Mouse (Mus musculus) liver, postnatal 0 days (tissue): ENCODE data around the gene Cfap99. TPM values are rescaled to one million over a fixed set of nuclear protein-coding genes. Genes with fewer than 3 reads are reported as not detected.

Experiments used
- ATAC-seq: fragments of 200-750 bp; cut with Nextera tagmentation; 2 replicates; pipeline ENCODE4 v1.8.0; 2017; ENCODE audit warnings: mild to moderate bottlenecking, moderate library complexity
- DNase-seq: peaks from one replicate; pipeline ENCODE4 v3.0.0-alpha.2; 2016
- H3K27ac ChIP-seq: fragments of 300-500 bp; sonication (generic); 2 replicates; pipeline ENCODE4 v1.5.1; 2014; ENCODE audit warnings: antibody characterized with exemption, moderate library complexity, mild to moderate bottlenecking, low read depth
- H3K27me3 ChIP-seq: fragments of 300-500 bp; sonication (generic); 2 replicates; pipeline ENCODE4 v1.6.1; 2014; ENCODE audit warnings: low read length, control low read depth, mixed read lengths; ENCODE audit not compliant: insufficient read depth
- H3K36me3 ChIP-seq: fragments of 300-500 bp; sonication (generic); replicated peaks from 2 replicates; pipeline ENCODE4 v1.6.1; 2014; ENCODE audit warnings: mild to moderate bottlenecking, control low read depth, low read length, moderate library complexity, mixed read lengths; ENCODE audit not compliant: insufficient read depth
- H3K4me1 ChIP-seq: fragments of 300-500 bp; sonication (generic); 2 replicates; pipeline ENCODE4 v1.6.1; 2014; ENCODE audit warnings: antibody characterized with exemption, mild to moderate bottlenecking, control low read depth; ENCODE audit not compliant: insufficient read depth
- H3K4me2 ChIP-seq: fragments of 300-500 bp; sonication (generic); 2 replicates; pipeline ENCODE4 v1.6.1; 2014; ENCODE audit warnings: low read depth, mild to moderate bottlenecking, low read length, moderate library complexity, mixed read lengths
- H3K4me3 ChIP-seq: fragments of 300-500 bp; sonication (generic); 2 replicates; pipeline ENCODE4 v1.5.1; 2014; ENCODE audit warnings: low read depth, low read length
- H3K9ac ChIP-seq: fragments of 300-500 bp; sonication (generic); replicated peaks from 2 replicates; pipeline ENCODE4 v1.6.1; 2014; ENCODE audit warnings: mild to moderate bottlenecking, moderate library complexity
- H3K9me3 ChIP-seq: fragments of 300-500 bp; sonication (generic); 2 replicates; pipeline ENCODE4 v1.6.1; 2016; ENCODE audit warnings: mild to moderate bottlenecking, control low read depth, low read length, mixed read lengths
- CTCF ChIP-seq: sonication (generic); IDR thresholded peaks from 2 replicates; pipeline ENCODE4 v1.5.1; 2016; ENCODE audit warnings: antibody characterized with exemption, low read depth
- EP300 ChIP-seq: IDR thresholded peaks from 2 replicates; pipeline ENCODE4 v1.6.1; 2016; ENCODE audit warnings: antibody characterized with exemption, low read depth, mild to moderate bottlenecking
- WGBS: fragments of 180-500 bp; shearing (Covaris S2); extraction: QIAGEN DNeasy Blood & Tissue Kit; methylation state at CpG from one replicate; pipeline ENCODE4 v1.1.7; 2014; ENCODE audit not compliant: insufficient replicate concordance; 5-methylcytosine and 5-hydroxymethylcytosine counted together
- polyA plus RNA-seq: library from polyadenylated mRNA; unstranded; fragments of >200 nt; fragmentation: Nextera tagmentation; extraction: Ambion mirVana; gene quantifications from 2 replicates; pipeline ENCODE4 v1.2.1, GENCODE M21; 2015

Gene Cfap99
- not detected in 2 replicates for polyA plus RNA-seq

- no peak within 1 kb of the TSS for H3K27ac ChIP-seq
- H3K4me1 ChIP-seq: peaks cover 6% of the 10 kb centered on the region
- no peaks in the 10 kb centered on the region for H3K9me3 ChIP-seq
- ATAC-seq (0 out of 2 replicates have a peak, but pooled peaks have one; percentile 35), DNase-seq (peak; percentile 40)
- WGBS: under 1% methylated on average over 62 of the region's 83 CpGs
- peak within 1 kb of the TSS; percentile 71 for H3K4me2 ChIP-seq
- TF ChIP-seq CTCF (no peak), EP300 (no peak)
- H3K27me3 ChIP-seq: peaks cover 45% of the 10 kb centered on the region
- no peaks in the 10 kb centered on the region for H3K36me3 ChIP-seq
- H3K4me3 ChIP-seq: peak within 1 kb of the TSS; percentile 42
- no peak within 1 kb of the TSS for H3K9ac ChIP-seq
Observed at GRCm38 (mm10) chr5:34288154-34288716, at the start of gene Cfap99, which contains the start of gene Zfyve28. Gene Cfap99, plus strand, starts transcription at chr5:34288600. Gene Zfyve28, minus strand, starts transcription at chr5:34288449.

GRCm38 (mm10) chr5:34242224-34242963 is 46.0 kb upstream of the Cfap99 start:
- Histone ChIP-seq H3K9ac (no peak overlapping the region), H3K4me3 (no peak overlapping the region), H3K4me2 (no peak overlapping the region), H3K27ac (0 out of 2 replicates have a peak overlapping the region, but pooled peaks have one; percentile 29), H3K27me3 (no peaks in the 10 kb centered on the region), H3K9me3 (no peaks in the 10 kb centered on the region), H3K36me3 (no peaks in the 10 kb centered on the region), H3K4me1 (peaks cover 7% of the 10 kb centered on the region; the same call in 1 of the 2 replicates)
- WGBS: 10% methylated on average over 15 of the region's 15 CpGs
- DNase-seq (peak; percentile 36), ATAC-seq (peak; percentile 72)
- TF ChIP-seq EP300 (no peak), CTCF (no peak)

GRCm38 (mm10) chr5:34243062-34243461 is 45.3 kb upstream of the Cfap99 start:
- H3K36me3 ChIP-seq: no peaks in the 10 kb centered on the region
- peaks cover 7% of the 10 kb centered on the region; the same call in 1 of the 2 replicates for H3K4me1 ChIP-seq
- 75% methylated on average over 5 of the region's 5 CpGs for WGBS
- no peak for ATAC-seq
- H3K27me3 ChIP-seq: no peaks in the 10 kb centered on the region
- no peak overlapping the region for H3K27ac ChIP-seq
- TF ChIP-seq CTCF (no peak), EP300 (no peak)
- DNase-seq: no peak
- H3K9me3 ChIP-seq: no peaks in the 10 kb centered on the region
- H3K9ac ChIP-seq: no peak overlapping the region
- no peak overlapping the region for H3K4me2 ChIP-seq
- no peak overlapping the region for H3K4me3 ChIP-seq

DNA sequence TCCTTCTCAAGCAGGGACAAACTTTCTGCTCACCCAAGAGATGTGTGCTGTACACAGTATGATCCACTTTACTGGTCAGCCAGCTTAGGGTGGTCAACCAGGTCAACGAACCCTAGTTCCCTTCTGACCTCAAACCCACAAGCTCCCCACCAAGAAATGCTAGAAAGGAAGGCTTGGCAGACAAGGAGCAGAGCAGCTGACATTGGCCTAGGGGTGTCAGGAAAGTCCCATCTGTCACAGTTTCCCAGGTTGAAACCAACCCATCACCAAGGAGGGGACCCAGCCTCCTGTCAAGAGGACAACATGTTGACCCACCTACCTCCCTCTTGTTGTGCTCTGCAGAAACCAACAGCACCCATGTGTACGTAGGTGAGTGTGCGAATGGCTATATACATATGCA is 42.0 kb upstream of the Cfap99 start:
- no peak overlapping the region for H3K4me2 ChIP-seq
- DNase-seq (no peak), ATAC-seq (no peak)
- H3K36me3 ChIP-seq: no peaks in the 10 kb centered on the region
- no peak overlapping the region for H3K27ac ChIP-seq
- no peaks in the 10 kb centered on the region for H3K9me3 ChIP-seq
- TF ChIP-seq CTCF (no peak), EP300 (no peak)
- H3K4me3 ChIP-seq: no peak overlapping the region
- H3K9ac ChIP-seq: no peak overlapping the region
- WGBS: 82% methylated on average over 3 of the region's 3 CpGs
- peaks cover 7% of the 10 kb centered on the region; the same call in 1 of the 2 replicates for H3K4me1 ChIP-seq
- no peaks in the 10 kb centered on the region for H3K27me3 ChIP-seq

GRCm38 (mm10) chr5:34249132-34249531 is 39.3 kb upstream of the Cfap99 start:
- H3K36me3 ChIP-seq: no peaks in the 10 kb centered on the region
- DNase-seq: no peak
- H3K27ac ChIP-seq: no peak overlapping the region
- TF ChIP-seq EP300 (no peak), CTCF (no peak)
- H3K27me3 ChIP-seq: no peaks in the 10 kb centered on the region
- no peak overlapping the region for H3K9ac ChIP-seq
- ATAC-seq: no peak
- 46% methylated on average over 4 of the region's 4 CpGs for WGBS
- no peak overlapping the region for H3K4me2 ChIP-seq
- H3K4me3 ChIP-seq: no peak overlapping the region
- H3K9me3 ChIP-seq: no peaks in the 10 kb centered on the region
- no peaks in the 10 kb centered on the region for H3K4me1 ChIP-seq

DNA sequence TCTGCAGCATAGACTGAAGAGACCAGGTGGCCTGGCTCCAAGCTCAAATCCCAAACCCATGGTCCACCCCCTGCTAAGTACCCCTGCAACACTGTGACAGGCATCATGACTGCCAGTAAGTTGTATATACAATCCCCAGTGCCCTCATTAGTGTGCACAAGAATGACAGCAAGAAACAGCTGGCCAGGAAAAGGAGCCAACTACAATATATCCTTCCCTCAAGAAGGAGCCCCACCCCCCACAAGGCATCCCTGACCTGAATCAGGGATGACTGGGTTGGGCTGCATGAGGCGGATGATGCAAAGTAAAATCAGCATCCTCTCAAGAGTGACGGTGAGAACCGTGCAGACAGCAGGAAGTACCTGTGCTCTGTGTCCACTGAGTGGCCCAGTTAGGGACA is 38.3 kb upstream of the Cfap99 start:
- Histone ChIP-seq H3K9me3 (no peaks in the 10 kb centered on the region), H3K4me3 (no peak overlapping the region), H3K4me1 (no peaks in the 10 kb centered on the region), H3K27ac (no peak overlapping the region), H3K27me3 (no peaks in the 10 kb centered on the region), H3K4me2 (no peak overlapping the region), H3K36me3 (no peaks in the 10 kb centered on the region), H3K9ac (no peak overlapping the region)
- ATAC-seq (no peak), DNase-seq (no peak)
- TF ChIP-seq EP300: no peak
- no peak for TF ChIP-seq CTCF
- 71% methylated on average over 3 of the region's 3 CpGs for WGBS
